Mouse (Mus musculus) kidney, postnatal 0 days (tissue): ENCODE results near the gene Kel. TPM values are rescaled to one million over a fixed set of nuclear protein-coding genes. Genes with fewer than 3 reads are reported as not detected.

ENCODE experiments used
- ATAC-seq: fragments of 200-750 bp; cut with Nextera tagmentation; replicated peaks from 2 replicates; pipeline ENCODE4 v1.8.0; 2017; ENCODE audit warnings: low read depth, moderate number of reproducible peaks, moderate TSS enrichment, moderate library complexity; ENCODE audit not compliant: low FRiP score
- DNase-seq: peaks from one replicate; pipeline ENCODE4 v3.0.0-alpha.2; 2016; ENCODE audit warnings: low spot score
- H3K27ac ChIP-seq: fragments of 300-500 bp; sonication (generic); 2 replicates; pipeline ENCODE4 v1.5.1; 2014; ENCODE audit warnings: mild to moderate bottlenecking
- H3K27me3 ChIP-seq: fragments of 300-500 bp; sonication (generic); 2 replicates; pipeline ENCODE4 v1.6.1; 2014; ENCODE audit warnings: low read length, mixed read lengths; ENCODE audit not compliant: insufficient read depth
- H3K36me3 ChIP-seq: fragments of 300-500 bp; sonication (generic); 2 replicates; pipeline ENCODE4 v1.6.1; 2014; ENCODE audit warnings: low read length, mixed read lengths; ENCODE audit not compliant: insufficient read depth
- H3K4me1 ChIP-seq: fragments of 300-500 bp; sonication (generic); replicated peaks from 2 replicates; pipeline ENCODE4 v1.6.1; 2014; ENCODE audit warnings: antibody characterized with exemption, low read length, mixed read lengths; ENCODE audit not compliant: insufficient read depth
- H3K4me2 ChIP-seq: fragments of 300-500 bp; sonication (generic); 2 replicates; pipeline ENCODE4 v1.6.1; 2014; ENCODE audit warnings: mild to moderate bottlenecking, low read length, moderate library complexity, mixed read lengths
- H3K4me3 ChIP-seq: fragments of 300-500 bp; sonication (generic); replicated peaks from 2 replicates; pipeline ENCODE4 v1.5.1; 2014; ENCODE audit warnings: low read depth, low read length
- H3K9ac ChIP-seq: fragments of 300-500 bp; sonication (generic); 2 replicates; pipeline ENCODE4 v1.6.1; 2014; ENCODE audit warnings: low read depth, low read length
- H3K9me3 ChIP-seq: fragments of 300-500 bp; sonication (generic); replicated peaks from 2 replicates; pipeline ENCODE4 v1.6.1; 2016; ENCODE audit warnings: low read length, inconsistent platforms, mixed read lengths
- CTCF ChIP-seq: IDR thresholded peaks from 2 replicates; pipeline ENCODE4 v1.5.1; 2016; ENCODE audit warnings: antibody characterized with exemption, low read depth, mild to moderate bottlenecking, moderate library complexity
- WGBS: fragments of 180-500 bp; shearing (Covaris S2); extraction: QIAGEN DNeasy Blood & Tissue Kit; methylation state at CpG from one replicate; pipeline ENCODE4 v1.1.7; 2014; 5-methylcytosine and 5-hydroxymethylcytosine counted together
- polyA plus RNA-seq: library from polyadenylated mRNA; unstranded; fragments of >200 nt; fragmentation: Nextera tagmentation; extraction: Ambion mirVana; gene quantifications from 2 replicates; pipeline ENCODE4 v1.2.1, GENCODE M21; 2015

The Kel gene
- polyA plus RNA-seq, 1 experiment from 2014 or later: 3.0 TPM

- no peak for TF ChIP-seq CTCF
- Histone ChIP-seq H3K4me1 (no peaks in the 10 kb centered on the region), H3K9ac (no peak overlapping the region), H3K4me3 (no peak overlapping the region), H3K27ac (no peak overlapping the region), H3K9me3 (no peaks in the 10 kb centered on the region), H3K36me3 (no peaks in the 10 kb centered on the region), H3K4me2 (no peak overlapping the region), H3K27me3 (no peaks in the 10 kb centered on the region)
- ATAC-seq: no peak
- no peak for DNase-seq
- 77% methylated on average over 5 of the region's 5 CpGs for WGBS
Observed at GRCm38 (mm10) chr6:41684911-41685310, 19.2 kb downstream of the Kel start.

GRCm38 (mm10) chr6:41684131-41684530 lies 20.0 kb downstream of the Kel start, which contains the start of gene Llcfc1:
Llcfc1 (plus strand) TSS chr6:41684431.
- DNase-seq (no peak), ATAC-seq (no peak)
- Histone ChIP-seq H3K4me2 (no peak within 1 kb of the TSS), H3K4me1 (no peaks in the 10 kb centered on the region), H3K4me3 (no peak within 1 kb of the TSS), H3K27ac (no peak within 1 kb of the TSS), H3K27me3 (no peaks in the 10 kb centered on the region), H3K9ac (no peak within 1 kb of the TSS), H3K36me3 (no peaks in the 10 kb centered on the region), H3K9me3 (no peaks in the 10 kb centered on the region)
- TF ChIP-seq CTCF: no peak
- WGBS: 81% methylated on average over 2 of the region's 2 CpGs

GRCm38 (mm10) chr6:41681656-41682055 lies 22.5 kb downstream of the Kel start:
- DNase-seq (no peak), ATAC-seq (0 out of 2 replicates have a peak, but pooled peaks have one; percentile 10)
- TF ChIP-seq CTCF: no peak
- H3K27ac ChIP-seq: no peak overlapping the region
- H3K9me3 ChIP-seq: no peaks in the 10 kb centered on the region
- no peaks in the 10 kb centered on the region for H3K36me3 ChIP-seq
- no peak overlapping the region for H3K9ac ChIP-seq
- 48% methylated on average over 5 of the region's 5 CpGs for WGBS
- no peak overlapping the region for H3K4me2 ChIP-seq
- H3K4me3 ChIP-seq: no peak overlapping the region
- no peaks in the 10 kb centered on the region for H3K27me3 ChIP-seq
- no peaks in the 10 kb centered on the region for H3K4me1 ChIP-seq

- DNase-seq (no peak), ATAC-seq (no peak)
- H3K9me3 ChIP-seq: no peaks in the 10 kb centered on the region
- H3K27me3 ChIP-seq: no peaks in the 10 kb centered on the region
- H3K4me3 ChIP-seq: no peak within 1 kb of the TSS
- H3K4me2 ChIP-seq: no peak within 1 kb of the TSS
- no peaks in the 10 kb centered on the region for H3K4me1 ChIP-seq
- H3K9ac ChIP-seq: no peak within 1 kb of the TSS
- 36% methylated on average over 1 of the region's 1 CpGs for WGBS
- peak within 1 kb of the TSS; percentile 36; the same call in 1 of the 2 replicates for H3K27ac ChIP-seq
- H3K36me3 ChIP-seq: no peaks in the 10 kb centered on the region
- no peak for TF ChIP-seq CTCF
Observed at GRCm38 (mm10) chr6:41680669-41681068, 23.5 kb downstream of the Kel start, which contains the start of gene Trpv5. Trpv5 (minus strand) TSS chr6:41680769.

GRCm38 (mm10) chr6:41676530-41676929 lies 27.6 kb downstream of the Kel start:
- WGBS: 93% methylated on average over 2 of the region's 2 CpGs
- DNase-seq (no peak), ATAC-seq (no peak)
- Histone ChIP-seq H3K27ac (no peak overlapping the region), H3K4me1 (no peaks in the 10 kb centered on the region), H3K9ac (no peak overlapping the region), H3K4me2 (no peak overlapping the region), H3K9me3 (no peaks in the 10 kb centered on the region), H3K27me3 (no peaks in the 10 kb centered on the region), H3K4me3 (no peak overlapping the region), H3K36me3 (no peaks in the 10 kb centered on the region)
- TF ChIP-seq CTCF: no peak

GRCm38 (mm10) chr6:41662320-41662719 lies 41.8 kb downstream of the Kel start:
- Histone ChIP-seq H3K9me3 (no peaks in the 10 kb centered on the region), H3K4me2 (no peak overlapping the region), H3K4me1 (no peaks in the 10 kb centered on the region), H3K9ac (no peak overlapping the region), H3K4me3 (no peak overlapping the region), H3K36me3 (no peaks in the 10 kb centered on the region), H3K27ac (no peak overlapping the region), H3K27me3 (no peaks in the 10 kb centered on the region)
- TF ChIP-seq CTCF: peak; percentile 61
- ATAC-seq (no peak), DNase-seq (peak; percentile 34)
- WGBS: 35% methylated on average over 2 of the region's 2 CpGs

- Histone ChIP-seq H3K4me2 (no peak overlapping the region), H3K4me1 (no peaks in the 10 kb centered on the region), H3K27ac (no peak overlapping the region), H3K36me3 (no peaks in the 10 kb centered on the region), H3K4me3 (no peak overlapping the region), H3K9ac (no peak overlapping the region), H3K9me3 (no peaks in the 10 kb centered on the region), H3K27me3 (no peaks in the 10 kb centered on the region)
- ATAC-seq (no peak), DNase-seq (no peak)
- WGBS: 43% methylated on average over 1 of the region's 1 CpGs
- no peak for TF ChIP-seq CTCF
Observed at GRCm38 (mm10) chr6:41658487-41658886, 45.7 kb downstream of the Kel start.
